Mouse (Mus musculus) testis, adult 2 months (tissue): ENCODE results near the gene Rassf5. TPM values are rescaled to one million over a fixed set of nuclear protein-coding genes. Genes with fewer than 3 reads are reported as not detected.

Source experiments
- H3K27ac ChIP-seq: fragments of 200-500 bp; 2 replicates; pipeline ENCODE4 v1.5.1; 2012; ENCODE audit warnings: low read depth, low read length; ENCODE audit not compliant: control insufficient read depth, insufficient read depth
- H3K27me3 ChIP-seq: fragments of 200-500 bp; 2 replicates; pipeline ENCODE4 v1.6.1; 2012; ENCODE audit warnings: mild to moderate bottlenecking, low read length, moderate library complexity; ENCODE audit not compliant: control insufficient read depth, insufficient read depth
- H3K36me3 ChIP-seq: fragments of 200-500 bp; 2 replicates; pipeline ENCODE4 v1.6.1; 2012; ENCODE audit warnings: mild to moderate bottlenecking, low read length; ENCODE audit not compliant: control insufficient read depth, insufficient read depth
- H3K4me1 ChIP-seq: fragments of 200-500 bp; 2 replicates; pipeline ENCODE4 v1.6.1; 2012; ENCODE audit warnings: low read length; ENCODE audit not compliant: control insufficient read depth, insufficient read depth
- H3K4me3 ChIP-seq: fragments of 200-500 bp; 2 replicates; pipeline ENCODE4 v1.5.1; 2012; ENCODE audit warnings: low read depth, mild to moderate bottlenecking, low read length, moderate library complexity, mixed read lengths; ENCODE audit not compliant: control insufficient read depth
- CTCF ChIP-seq: fragments of 200-500 bp; IDR thresholded peaks from 2 replicates; pipeline ENCODE4 v1.5.1; 2012; ENCODE audit warnings: low read depth, mild to moderate bottlenecking, inconsistent platforms, low read length, moderate library complexity; ENCODE audit not compliant: control insufficient read depth, insufficient read depth, insufficient replicate concordance
- POLR2A ChIP-seq: fragments of 200-500 bp; IDR thresholded peaks from 2 replicates; pipeline ENCODE4 v1.6.1; 2012; ENCODE audit warnings: low read depth, mild to moderate bottlenecking, inconsistent platforms, low read length, moderate library complexity; ENCODE audit not compliant: control insufficient read depth
- polyA plus RNA-seq: library from polyadenylated mRNA; depleted of rRNA; stranded (reverse); fragments of >200 nt; gene quantifications from 2 replicates; pipeline ENCODE4 v1.2.3, GENCODE M21; 2012

Rassf5 gene
- polyA plus RNA-seq, 1 experiment = 1.5 TPM

DNA sequence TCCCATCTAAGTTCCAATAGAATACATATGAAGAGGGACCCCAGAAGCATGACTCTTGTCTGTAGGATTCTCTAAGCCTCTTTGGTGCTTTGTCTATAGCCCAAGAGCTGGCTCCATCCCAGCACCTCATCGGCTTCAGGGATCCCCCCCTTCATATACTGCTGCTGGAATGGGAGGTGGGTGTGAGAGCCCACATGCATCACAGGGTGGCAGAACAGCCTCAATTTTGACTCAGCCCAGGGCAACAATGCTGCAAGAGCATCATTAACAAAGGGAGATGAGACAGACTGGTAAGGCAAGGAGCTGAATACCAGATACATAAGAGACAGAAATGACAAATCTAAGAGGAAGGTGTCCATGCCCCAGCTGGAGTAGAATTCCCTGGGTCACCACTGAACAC is 39.1 kb upstream of the Rassf5 start:
- no peaks in the 10 kb centered on the region for H3K36me3 ChIP-seq
- no peak for TF ChIP-seq CTCF
- no peak for TF ChIP-seq POLR2A
- no peak overlapping the region for H3K27ac ChIP-seq

DNA sequence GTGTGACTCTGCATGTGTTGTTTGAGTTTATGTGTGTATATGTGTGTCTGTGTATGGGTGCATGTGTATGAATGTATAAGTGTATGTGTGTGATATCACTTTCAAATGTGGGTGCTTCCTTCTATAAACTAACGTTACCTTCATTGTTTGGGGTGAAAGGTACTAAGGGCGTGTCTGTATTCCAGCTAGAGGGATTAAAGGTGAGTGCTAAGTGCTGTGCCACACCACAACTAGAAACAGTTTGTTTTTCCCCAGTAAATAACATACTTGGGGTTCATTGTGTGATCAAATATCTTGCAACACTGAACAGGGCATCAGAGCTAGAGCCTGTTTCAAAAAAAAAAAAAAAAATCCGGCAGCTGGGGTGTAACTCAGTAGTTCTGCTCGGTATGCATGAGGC is 36.7 kb upstream of the Rassf5 start:
- Histone ChIP-seq H3K27ac (no peak overlapping the region), H3K36me3 (no peaks in the 10 kb centered on the region), H3K4me1 (no peaks in the 10 kb centered on the region), H3K27me3 (no peaks in the 10 kb centered on the region), H3K4me3 (no peak overlapping the region)
- TF ChIP-seq POLR2A = no peak
- no peak for TF ChIP-seq CTCF

More for the DNA sequence above, 39.1 kb upstream of the Rassf5 start:
- Histone ChIP-seq H3K27me3 (no peaks in the 10 kb centered on the region), H3K4me1 (no peaks in the 10 kb centered on the region; the same call in 1 of the 2 replicates), H3K4me3 (no peak overlapping the region)

DNA sequence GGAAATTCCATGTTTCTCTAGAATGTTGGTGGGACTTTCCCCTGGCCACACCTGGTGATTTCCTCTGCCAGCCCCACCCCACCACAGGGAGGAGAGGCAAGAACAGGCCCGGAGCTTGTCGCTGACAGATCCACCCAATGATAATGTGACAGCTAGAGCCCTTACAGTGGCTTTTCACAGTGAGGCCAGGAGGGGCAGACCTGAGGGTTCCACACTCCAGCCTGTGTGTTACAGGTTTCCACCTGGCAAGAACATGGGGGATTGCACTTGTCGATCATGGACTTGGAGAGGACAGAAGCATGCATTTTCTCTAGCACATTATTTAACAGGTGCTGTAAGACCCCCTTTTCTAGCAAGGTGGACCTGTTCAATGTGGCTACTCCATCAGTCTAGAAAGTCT is 35.2 kb upstream of the Rassf5 start:
- no peak overlapping the region for H3K4me3 ChIP-seq
- H3K36me3 ChIP-seq = no peaks in the 10 kb centered on the region
- peaks cover 4% of the 10 kb centered on the region for H3K4me1 ChIP-seq
- no peaks in the 10 kb centered on the region for H3K27me3 ChIP-seq
- TF ChIP-seq POLR2A (no peak), CTCF (no peak)
- H3K27ac ChIP-seq = no peak overlapping the region

DNA sequence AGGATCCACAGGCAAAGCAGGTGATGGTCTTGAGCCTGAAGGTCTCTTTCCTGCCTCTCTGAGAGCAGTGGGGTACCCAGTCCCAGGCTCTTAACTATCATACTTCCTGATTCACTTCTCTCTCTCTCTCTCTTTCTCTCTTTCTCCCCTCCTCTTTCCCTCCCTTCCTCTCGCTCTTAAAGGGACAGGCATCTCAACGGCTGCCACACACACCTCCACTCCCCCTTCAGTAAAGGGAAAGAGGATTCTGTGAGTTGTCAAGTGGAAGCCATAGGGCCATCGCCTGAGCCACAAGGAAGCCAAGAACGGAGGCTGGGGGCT is 34.4 kb upstream of the Rassf5 start, which contains the start of gene Ikbke:
TSS of gene Ikbke (minus strand) at position 151 of the 321 bp plus-strand sequence.
- Histone ChIP-seq H3K27ac (no peak within 1 kb of the TSS), H3K4me1 (peaks cover 5% of the 10 kb centered on the region), H3K27me3 (no peaks in the 10 kb centered on the region), H3K4me3 (peak within 1 kb of the TSS; percentile 31; the same call in 1 of the 2 replicates), H3K36me3 (no peaks in the 10 kb centered on the region)
- TF ChIP-seq CTCF (no peak), POLR2A (no peak)

DNA sequence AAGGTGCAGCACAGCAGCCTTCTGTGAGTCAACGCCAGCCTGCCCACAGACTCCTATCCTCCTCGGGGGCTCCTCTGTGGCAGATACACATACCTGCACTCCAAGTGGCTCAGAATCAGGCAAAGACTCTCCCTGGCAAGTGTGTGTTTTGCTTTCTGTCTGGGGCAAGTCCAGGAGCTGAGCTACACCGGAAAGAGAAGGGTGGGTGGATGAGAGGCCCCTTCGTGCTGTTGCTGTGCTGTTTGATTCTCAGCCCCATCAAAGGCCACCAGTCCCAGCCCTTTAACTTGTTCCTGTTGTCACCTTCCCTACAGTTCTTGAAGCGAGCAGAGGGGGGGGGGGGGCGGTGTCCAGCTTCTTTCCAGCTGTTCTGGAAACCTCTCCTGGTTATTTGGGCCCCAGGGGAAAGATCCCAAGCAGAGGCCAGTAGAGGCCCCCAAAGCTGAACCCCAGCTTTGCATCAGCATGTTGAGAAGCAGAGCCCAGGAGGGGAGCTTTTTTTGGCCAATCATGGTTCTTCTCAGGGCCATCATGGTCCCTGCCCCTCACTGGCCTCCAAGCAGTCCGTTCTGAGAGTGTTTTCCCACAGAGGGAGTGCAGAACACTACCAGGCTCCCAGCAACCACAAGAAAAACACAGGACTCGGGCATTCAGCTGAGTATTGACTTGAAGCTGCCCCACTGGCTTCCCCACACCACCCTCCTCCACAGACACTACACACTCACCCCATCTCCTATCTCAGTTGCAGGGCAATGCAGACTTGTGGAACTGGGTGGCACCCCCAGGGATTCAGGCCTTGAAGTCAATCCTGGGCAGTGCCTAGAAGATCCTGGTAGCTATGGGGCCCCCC is 33.8 kb upstream of the Rassf5 start:
- Histone ChIP-seq H3K36me3 (no peaks in the 10 kb centered on the region), H3K27me3 (no peaks in the 10 kb centered on the region), H3K4me3 (peak overlapping the region; percentile 31; the same call in 1 of the 2 replicates), H3K4me1 (peaks cover 5% of the 10 kb centered on the region), H3K27ac (no peak overlapping the region)
- TF ChIP-seq CTCF = no peak
- TF ChIP-seq POLR2A = no peak

DNA sequence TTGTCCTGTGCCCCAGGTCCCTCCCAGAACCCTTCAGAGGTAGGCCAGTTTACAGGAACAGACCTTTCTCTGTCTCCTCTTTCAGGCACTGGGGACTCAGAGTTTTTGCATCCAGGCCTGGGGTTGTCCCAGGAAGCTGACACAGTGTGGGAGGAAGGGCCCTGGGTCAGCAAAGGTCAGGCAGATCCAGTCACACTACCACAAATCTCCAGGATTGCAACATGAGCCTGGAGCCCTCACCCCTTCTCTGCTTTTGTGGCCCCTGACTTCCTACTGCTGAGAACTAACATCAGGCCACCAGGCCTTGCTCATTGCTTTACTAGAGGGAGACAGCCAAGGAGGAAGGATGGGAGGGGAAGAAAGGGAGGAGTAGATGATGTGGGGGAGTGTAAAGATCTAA is 31.8 kb upstream of the Rassf5 start:
- no peak for TF ChIP-seq CTCF
- no peak for TF ChIP-seq POLR2A
- no peaks in the 10 kb centered on the region for H3K27me3 ChIP-seq
- no peak overlapping the region for H3K27ac ChIP-seq
- no peak overlapping the region for H3K4me3 ChIP-seq
- H3K36me3 ChIP-seq = no peaks in the 10 kb centered on the region
- peaks cover 5% of the 10 kb centered on the region for H3K4me1 ChIP-seq

DNA sequence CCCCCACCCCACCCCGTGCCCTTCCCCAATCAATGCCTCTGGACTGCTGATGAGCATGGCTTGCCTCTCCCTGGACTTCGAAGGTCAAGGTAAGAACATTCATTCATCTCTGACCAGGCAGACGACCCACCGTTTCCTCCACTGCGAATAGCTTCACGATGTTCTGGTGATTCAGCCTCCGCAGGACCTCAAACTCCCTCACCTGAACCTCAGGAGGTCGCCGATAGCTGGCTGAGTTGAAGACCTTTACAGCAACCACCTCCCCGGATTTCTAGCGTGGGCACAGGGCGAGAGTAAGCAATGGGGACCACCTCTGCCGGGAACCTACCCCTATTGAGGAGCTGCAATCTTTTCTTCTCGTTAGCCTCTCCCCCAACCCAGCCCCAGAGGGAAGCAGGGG is 30.5 kb upstream of the Rassf5 start:
- TF ChIP-seq POLR2A (no peak), CTCF (no peak)
- H3K4me1 ChIP-seq = peaks cover 5% of the 10 kb centered on the region
- H3K4me3 ChIP-seq = no peak overlapping the region
- H3K27ac ChIP-seq = no peak overlapping the region
- H3K27me3 ChIP-seq = no peaks in the 10 kb centered on the region
- H3K36me3 ChIP-seq = no peaks in the 10 kb centered on the region
